Mouse (Mus musculus): ENCODE measurements around the gene Saal1. TPM values are rescaled to one million over a fixed set of nuclear protein-coding genes. Genes with fewer than 3 reads are reported as not detected.
"Not testable (repeated sequence)": the region's sequence is repeated elsewhere in the genome, so short reads cannot be mapped to it uniquely, and the experiment has no call there.

Saal1 gene
- 22.9 and 25.4 TPM in 2 replicates for polyA plus RNA-seq (2015; fragmentation: Nextera tagmentation; extraction: Ambion mirVana)

- WGBS = under 1% methylated on average over 32 of the region's 38 CpGs
- Histone ChIP-seq H3K4me2 (ENCODE audit: low read depth, low read length) (peak within 1 kb of the TSS; percentile 44), H3K27ac (ENCODE audit: low read length) (peak within 1 kb of the TSS; percentile 84), H3K9ac (ENCODE audit: low read depth, low read length) (peak within 1 kb of the TSS; percentile 93), H3K4me3 (ENCODE audit: low read length) (peak within 1 kb of the TSS; percentile 92), H3K36me3 (ENCODE audit: control insufficient read depth, insufficient read depth, low read length) (peaks cover 3% of the 10 kb centered on the region; the same call in 1 of the 2 replicates), H3K4me1 (ENCODE audit: control insufficient read depth, insufficient read depth, low read length) (0 out of 2 replicates have a peak, but pooled peaks cover 4% of the 10 kb centered on the region), H3K27me3 (replicated peaks; ENCODE audit: control insufficient read depth, insufficient read depth, low read length) (no peaks in the 10 kb centered on the region), H3K9me3 (ENCODE audit: control insufficient read depth, low read length) (no peaks in the 10 kb centered on the region)
- ATAC-seq = peak; percentile 96
Observed at GRCm38 (mm10) chr7:46710390-46710844, at the start of gene Saal1. Gene Saal1, minus strand, starts transcription at chr7:46710680.

- 46% methylated on average over 3 of the region's 3 CpGs for WGBS
- H3K9ac ChIP-seq (ENCODE audit: low read depth, low read length) = no peak within 1 kb of the TSS
Observed at GRCm38 (mm10) chr7:46751490-46751889, 41.0 kb upstream of the Saal1 start, which contains the start of gene Saa2. Gene Saa2, plus strand, starts transcription at chr7:46751790.

GRCm38 (mm10) chr7:46748459-46748858 is 38.0 kb upstream of the Saal1 start:
- no peaks in the 10 kb centered on the region for H3K27me3 ChIP-seq (replicated peaks; ENCODE audit: control insufficient read depth, insufficient read depth, low read length)
- H3K27ac ChIP-seq (ENCODE audit: low read length) = no peak overlapping the region
- no peaks in the 10 kb centered on the region for H3K4me1 ChIP-seq (ENCODE audit: control insufficient read depth, insufficient read depth, low read length)
- no peaks in the 10 kb centered on the region for H3K9me3 ChIP-seq (ENCODE audit: control insufficient read depth, low read length)
- no peak for ATAC-seq
- no peak overlapping the region for H3K9ac ChIP-seq (ENCODE audit: low read depth, low read length)
- H3K4me2 ChIP-seq (ENCODE audit: low read depth, low read length) = no peak overlapping the region
- no peaks in the 10 kb centered on the region for H3K36me3 ChIP-seq (ENCODE audit: control insufficient read depth, insufficient read depth, low read length)
- WGBS = 71% methylated on average over 3 of the region's 3 CpGs
- no peak overlapping the region for H3K4me3 ChIP-seq (ENCODE audit: low read length)

More at GRCm38 (mm10) chr7:46751490-46751889, 41.0 kb upstream of the Saal1 start, which contains the start of gene Saa2:
- Histone ChIP-seq H3K4me1 (ENCODE audit: control insufficient read depth, insufficient read depth, low read length) (no peaks in the 10 kb centered on the region), H3K9me3 (ENCODE audit: control insufficient read depth, low read length) (no peaks in the 10 kb centered on the region), H3K27ac (ENCODE audit: low read length) (no peak within 1 kb of the TSS), H3K36me3 (ENCODE audit: control insufficient read depth, insufficient read depth, low read length) (no peaks in the 10 kb centered on the region), H3K4me2 (ENCODE audit: low read depth, low read length) (no peak within 1 kb of the TSS), H3K4me3 (ENCODE audit: low read length) (no peak within 1 kb of the TSS), H3K27me3 (replicated peaks; ENCODE audit: control insufficient read depth, insufficient read depth, low read length) (no peaks in the 10 kb centered on the region)
- ATAC-seq = no peak

GRCm38 (mm10) chr7:46746381-46746780 is 35.9 kb upstream of the Saal1 start:
- Histone ChIP-seq H3K9me3 (ENCODE audit: control insufficient read depth, low read length) (no peaks in the 10 kb centered on the region), H3K9ac (ENCODE audit: low read depth, low read length) (no peak overlapping the region), H3K4me3 (ENCODE audit: low read length) (no peak overlapping the region), H3K36me3 (ENCODE audit: control insufficient read depth, insufficient read depth, low read length) (no peaks in the 10 kb centered on the region), H3K27ac (ENCODE audit: low read length) (no peak overlapping the region), H3K27me3 (replicated peaks; ENCODE audit: control insufficient read depth, insufficient read depth, low read length) (no peaks in the 10 kb centered on the region), H3K4me1 (ENCODE audit: control insufficient read depth, insufficient read depth, low read length) (no peaks in the 10 kb centered on the region), H3K4me2 (ENCODE audit: low read depth, low read length) (no peak overlapping the region)
- 60% methylated on average over 7 of the region's 7 CpGs for WGBS
- ATAC-seq = no peak

- no peaks in the 10 kb centered on the region for H3K4me1 ChIP-seq (ENCODE audit: control insufficient read depth, insufficient read depth, low read length)
- no peaks in the 10 kb centered on the region for H3K9me3 ChIP-seq (ENCODE audit: control insufficient read depth, low read length)
- no peak for ATAC-seq
- WGBS = 77% methylated on average over 3 of the region's 3 CpGs
- H3K4me2 ChIP-seq (ENCODE audit: low read depth, low read length) = no peak overlapping the region
- H3K27ac ChIP-seq (ENCODE audit: low read length) = no peak overlapping the region
- no peaks in the 10 kb centered on the region for H3K36me3 ChIP-seq (ENCODE audit: control insufficient read depth, insufficient read depth, low read length)
- no peak overlapping the region for H3K9ac ChIP-seq (ENCODE audit: low read depth, low read length)
- H3K27me3 ChIP-seq (replicated peaks; ENCODE audit: control insufficient read depth, insufficient read depth, low read length) = no peaks in the 10 kb centered on the region
- no peak overlapping the region for H3K4me3 ChIP-seq (ENCODE audit: low read length)
Observed at GRCm38 (mm10) chr7:46745816-46746215, 35.3 kb upstream of the Saal1 start.

GRCm38 (mm10) chr7:46742880-46743279 is 32.4 kb upstream of the Saal1 start, which contains the start of gene Saa1:
Gene Saa1, minus strand, starts transcription at chr7:46742980.
- 65% methylated on average over 3 of the region's 3 CpGs for WGBS
- H3K4me3 ChIP-seq (ENCODE audit: low read length); H3K9ac ChIP-seq (ENCODE audit: low read depth, low read length); ATAC-seq; H3K36me3 ChIP-seq (ENCODE audit: control insufficient read depth, insufficient read depth, low read length); H3K9me3 ChIP-seq (ENCODE audit: control insufficient read depth, low read length); H3K4me1 ChIP-seq (ENCODE audit: control insufficient read depth, insufficient read depth, low read length); H3K27ac ChIP-seq (ENCODE audit: low read length); H3K4me2 ChIP-seq (ENCODE audit: low read depth, low read length); H3K27me3 ChIP-seq (replicated peaks; ENCODE audit: control insufficient read depth, insufficient read depth, low read length): not testable (repeated sequence)

- not testable (repeated sequence) for H3K9me3 ChIP-seq (ENCODE audit: control insufficient read depth, low read length); H3K4me3 ChIP-seq (ENCODE audit: low read length); H3K27ac ChIP-seq (ENCODE audit: low read length); H3K4me1 ChIP-seq (ENCODE audit: control insufficient read depth, insufficient read depth, low read length); H3K4me2 ChIP-seq (ENCODE audit: low read depth, low read length); H3K27me3 ChIP-seq (replicated peaks; ENCODE audit: control insufficient read depth, insufficient read depth, low read length); H3K9ac ChIP-seq (ENCODE audit: low read depth, low read length); ATAC-seq; H3K36me3 ChIP-seq (ENCODE audit: control insufficient read depth, insufficient read depth, low read length)
- 80% methylated on average over 5 of the region's 5 CpGs for WGBS
Observed at GRCm38 (mm10) chr7:46740041-46740440, 29.6 kb upstream of the Saal1 start.

GRCm38 (mm10) chr7:46738561-46739460 is 28.3 kb upstream of the Saal1 start:
- Histone ChIP-seq H3K4me2 (ENCODE audit: low read depth, low read length) (no peak overlapping the region), H3K9me3 (ENCODE audit: control insufficient read depth, low read length) (no peaks in the 10 kb centered on the region), H3K27ac (ENCODE audit: low read length) (no peak overlapping the region), H3K9ac (ENCODE audit: low read depth, low read length) (no peak overlapping the region), H3K36me3 (ENCODE audit: control insufficient read depth, insufficient read depth, low read length) (no peaks in the 10 kb centered on the region), H3K4me1 (ENCODE audit: control insufficient read depth, insufficient read depth, low read length) (no peaks in the 10 kb centered on the region), H3K4me3 (ENCODE audit: low read length) (no peak overlapping the region), H3K27me3 (replicated peaks; ENCODE audit: control insufficient read depth, insufficient read depth, low read length) (no peaks in the 10 kb centered on the region)
- 69% methylated on average over 12 of the region's 12 CpGs for WGBS
- peak; percentile 85 for ATAC-seq

GRCm38 (mm10) chr7:46734983-46735382 is 24.5 kb upstream of the Saal1 start:
- Histone ChIP-seq H3K36me3 (ENCODE audit: control insufficient read depth, insufficient read depth, low read length) (no peaks in the 10 kb centered on the region), H3K27me3 (replicated peaks; ENCODE audit: control insufficient read depth, insufficient read depth, low read length) (no peaks in the 10 kb centered on the region), H3K4me3 (ENCODE audit: low read length) (no peak overlapping the region), H3K4me2 (ENCODE audit: low read depth, low read length) (no peak overlapping the region), H3K4me1 (ENCODE audit: control insufficient read depth, insufficient read depth, low read length) (no peaks in the 10 kb centered on the region), H3K9ac (ENCODE audit: low read depth, low read length) (no peak overlapping the region), H3K27ac (ENCODE audit: low read length) (no peak overlapping the region), H3K9me3 (ENCODE audit: control insufficient read depth, low read length) (no peaks in the 10 kb centered on the region)
- WGBS = 75% methylated on average over 2 of the region's 2 CpGs
- ATAC-seq = no peak

Data from intestine, embryonic 16.5 days (tissue).